Mouse (Mus musculus): ENCODE data around the gene Lrp2. TPM values are rescaled to one million over a fixed set of nuclear protein-coding genes. Genes with fewer than 3 reads are reported as not detected.

Gene Lrp2
- polyA plus RNA-seq, 1 experiment from 2014 or later = 1.6 TPM

DNA sequence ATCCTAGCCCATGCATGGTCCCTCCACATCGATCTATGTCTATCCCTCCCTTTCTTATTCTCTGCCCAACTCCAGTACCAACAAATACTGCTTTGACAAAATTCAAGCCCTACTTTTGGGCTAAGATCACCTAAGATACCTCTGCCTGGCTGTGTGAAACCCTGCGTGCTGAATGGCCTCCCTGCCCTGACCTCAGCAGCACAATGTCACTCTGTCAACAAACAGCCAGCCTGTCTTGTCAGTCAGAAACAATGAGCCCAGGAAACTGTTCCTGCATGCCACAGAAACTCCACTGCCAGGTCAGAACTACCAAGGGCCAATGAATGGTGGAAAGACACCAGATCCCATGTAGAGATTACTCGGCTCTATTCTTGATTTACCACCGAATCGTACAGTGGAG lies 55.7 kb downstream of the Lrp2 start:
- no peak overlapping the region for H3K27ac ChIP-seq (ENCODE audit: low read depth)
- H3K4me1 ChIP-seq (replicated peaks; ENCODE audit: control insufficient read depth, insufficient read depth, low read length) = no peaks in the 10 kb centered on the region
- H3K9ac ChIP-seq (ENCODE audit: low read length) = no peak overlapping the region
- no peaks in the 10 kb centered on the region for H3K9me3 ChIP-seq (ENCODE audit: control insufficient read depth, low read length)
- H3K4me3 ChIP-seq (ENCODE audit: low read depth, low read length) = no peak overlapping the region
- WGBS = 50% methylated on average over 5 of the region's 5 CpGs
- H3K36me3 ChIP-seq (ENCODE audit: control insufficient read depth, insufficient read depth, low read length) = no peaks in the 10 kb centered on the region
- DNase-seq (ENCODE audit: low spot score) (no peak), ATAC-seq (replicated peaks; ENCODE audit: low FRiP score, low TSS enrichment, low read depth) (no peak)
- no peaks in the 10 kb centered on the region for H3K27me3 ChIP-seq (replicated peaks; ENCODE audit: control insufficient read depth, insufficient read depth, low read length)
- no peak overlapping the region for H3K4me2 ChIP-seq (ENCODE audit: low read length)

DNA sequence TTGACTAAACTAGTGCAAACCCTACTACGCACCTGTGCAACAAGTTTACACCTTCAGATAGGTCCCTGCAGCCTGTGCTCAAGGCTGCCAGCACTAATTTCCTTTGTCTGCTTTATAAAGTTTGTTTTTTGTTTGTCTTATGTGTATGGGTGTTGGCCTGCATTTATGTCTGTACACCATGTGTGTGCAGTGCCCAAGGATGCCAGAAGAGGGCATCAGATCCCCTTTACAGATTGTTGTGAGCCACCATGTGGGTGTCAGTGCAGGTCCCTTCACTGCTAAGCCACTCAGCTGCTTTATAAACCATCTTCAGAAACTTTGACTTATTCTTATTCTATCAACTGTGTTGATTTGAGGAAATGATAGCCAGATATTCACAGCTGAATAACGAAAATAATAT lies 65.6 kb downstream of the Lrp2 start:
- Histone ChIP-seq H3K4me2 (ENCODE audit: low read length) (no peak overlapping the region), H3K4me1 (replicated peaks; ENCODE audit: control insufficient read depth, insufficient read depth, low read length) (no peaks in the 10 kb centered on the region), H3K36me3 (ENCODE audit: control insufficient read depth, insufficient read depth, low read length) (no peaks in the 10 kb centered on the region), H3K27me3 (replicated peaks; ENCODE audit: control insufficient read depth, insufficient read depth, low read length) (no peaks in the 10 kb centered on the region), H3K27ac (ENCODE audit: low read depth) (no peak overlapping the region), H3K9ac (ENCODE audit: low read length) (no peak overlapping the region), H3K9me3 (ENCODE audit: control insufficient read depth, low read length) (no peaks in the 10 kb centered on the region), H3K4me3 (ENCODE audit: low read depth, low read length) (no peak overlapping the region)
- no peak for ATAC-seq (replicated peaks; ENCODE audit: low FRiP score, low TSS enrichment, low read depth)
- WGBS = 91% methylated on average over 2 of the region's 2 CpGs
- no peak for DNase-seq (ENCODE audit: low spot score)

GRCm38 (mm10) chr2:69518307-69518706 lies 67.6 kb downstream of the Lrp2 start:
- H3K4me3 ChIP-seq (ENCODE audit: low read depth, low read length) = no peak overlapping the region
- ATAC-seq (replicated peaks; ENCODE audit: low FRiP score, low TSS enrichment, low read depth) (no peak), DNase-seq (ENCODE audit: low spot score) (no peak)
- H3K9ac ChIP-seq (ENCODE audit: low read length) = no peak overlapping the region
- H3K27me3 ChIP-seq (replicated peaks; ENCODE audit: control insufficient read depth, insufficient read depth, low read length) = no peaks in the 10 kb centered on the region
- H3K9me3 ChIP-seq (ENCODE audit: control insufficient read depth, low read length) = no peaks in the 10 kb centered on the region
- WGBS = 73% methylated on average over 7 of the region's 7 CpGs
- no peak overlapping the region for H3K27ac ChIP-seq (ENCODE audit: low read depth)
- H3K4me1 ChIP-seq (replicated peaks; ENCODE audit: control insufficient read depth, insufficient read depth, low read length) = no peaks in the 10 kb centered on the region
- no peaks in the 10 kb centered on the region for H3K36me3 ChIP-seq (ENCODE audit: control insufficient read depth, insufficient read depth, low read length)
- no peak overlapping the region for H3K4me2 ChIP-seq (ENCODE audit: low read length)

DNA sequence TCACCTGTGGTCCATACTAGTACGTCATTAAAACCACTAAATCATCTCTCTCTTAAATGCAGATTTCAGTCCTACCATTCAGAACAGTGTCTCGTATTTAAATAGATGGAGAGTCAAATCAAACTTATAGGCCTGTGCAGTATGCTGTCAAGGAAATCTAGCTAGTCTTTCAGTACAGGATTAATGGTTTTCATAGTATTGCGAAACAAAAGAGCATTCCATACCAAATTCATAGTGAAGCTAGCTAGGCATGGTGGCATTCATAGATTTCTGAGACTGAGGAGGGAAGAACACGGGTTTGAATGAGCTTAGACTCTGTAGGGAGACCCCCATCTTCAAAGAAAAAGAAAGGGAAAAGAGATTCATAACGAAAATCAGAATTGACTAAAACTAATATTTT lies 74.1 kb downstream of the Lrp2 start:
- no peak overlapping the region for H3K4me3 ChIP-seq (ENCODE audit: low read depth, low read length)
- H3K36me3 ChIP-seq (ENCODE audit: control insufficient read depth, insufficient read depth, low read length) = no peaks in the 10 kb centered on the region
- no peaks in the 10 kb centered on the region for H3K4me1 ChIP-seq (replicated peaks; ENCODE audit: control insufficient read depth, insufficient read depth, low read length)
- no peaks in the 10 kb centered on the region for H3K27me3 ChIP-seq (replicated peaks; ENCODE audit: control insufficient read depth, insufficient read depth, low read length)
- H3K9ac ChIP-seq (ENCODE audit: low read length) = no peak overlapping the region
- DNase-seq (ENCODE audit: low spot score) (no peak), ATAC-seq (replicated peaks; ENCODE audit: low FRiP score, low TSS enrichment, low read depth) (no peak)
- 89% methylated on average over 5 of the region's 5 CpGs for WGBS
- no peaks in the 10 kb centered on the region for H3K9me3 ChIP-seq (ENCODE audit: control insufficient read depth, low read length)
- no peak overlapping the region for H3K27ac ChIP-seq (ENCODE audit: low read depth)
- no peak overlapping the region for H3K4me2 ChIP-seq (ENCODE audit: low read length)

GRCm38 (mm10) chr2:69500357-69500756 lies 85.5 kb downstream of the Lrp2 start:
- DNase-seq (ENCODE audit: low spot score) (no peak), ATAC-seq (replicated peaks; ENCODE audit: low FRiP score, low TSS enrichment, low read depth) (no peak)
- H3K36me3 ChIP-seq (ENCODE audit: control insufficient read depth, insufficient read depth, low read length) = no peaks in the 10 kb centered on the region
- no peaks in the 10 kb centered on the region for H3K4me1 ChIP-seq (replicated peaks; ENCODE audit: control insufficient read depth, insufficient read depth, low read length)
- H3K27ac ChIP-seq (ENCODE audit: low read depth) = no peak overlapping the region
- no peaks in the 10 kb centered on the region for H3K27me3 ChIP-seq (replicated peaks; ENCODE audit: control insufficient read depth, insufficient read depth, low read length)
- WGBS = 82% methylated on average over 9 of the region's 9 CpGs
- no peak overlapping the region for H3K4me2 ChIP-seq (ENCODE audit: low read length)
- H3K4me3 ChIP-seq (ENCODE audit: low read depth, low read length) = no peak overlapping the region
- no peaks in the 10 kb centered on the region for H3K9me3 ChIP-seq (ENCODE audit: control insufficient read depth, low read length)
- no peak overlapping the region for H3K9ac ChIP-seq (ENCODE audit: low read length)

DNA sequence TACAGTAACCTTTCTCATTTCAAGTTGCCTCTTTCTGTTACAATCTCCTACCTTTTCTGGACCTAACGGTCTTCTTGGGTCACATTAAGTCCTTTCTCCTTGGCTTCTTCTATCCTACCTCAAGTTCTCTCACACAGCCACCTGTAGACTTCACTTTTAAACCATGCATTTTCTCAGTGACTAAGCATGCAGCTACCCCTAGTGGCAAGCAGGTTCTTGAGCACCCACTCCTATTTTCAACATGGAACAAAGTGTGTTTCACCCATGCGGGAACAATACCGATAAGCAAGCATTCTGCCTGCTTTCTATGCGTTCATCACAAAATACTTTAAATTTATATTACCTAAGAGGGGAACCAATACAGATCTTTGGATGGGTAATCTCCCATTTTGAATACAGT lies 92.7 kb downstream of the Lrp2 start:
- Histone ChIP-seq H3K36me3 (ENCODE audit: control insufficient read depth, insufficient read depth, low read length) (no peaks in the 10 kb centered on the region), H3K4me1 (replicated peaks; ENCODE audit: control insufficient read depth, insufficient read depth, low read length) (no peaks in the 10 kb centered on the region), H3K4me2 (ENCODE audit: low read length) (no peak overlapping the region), H3K9ac (ENCODE audit: low read length) (no peak overlapping the region), H3K27ac (ENCODE audit: low read depth) (no peak overlapping the region), H3K9me3 (ENCODE audit: control insufficient read depth, low read length) (no peaks in the 10 kb centered on the region), H3K27me3 (replicated peaks; ENCODE audit: control insufficient read depth, insufficient read depth, low read length) (no peaks in the 10 kb centered on the region), H3K4me3 (ENCODE audit: low read depth, low read length) (no peak overlapping the region)
- WGBS = 96% methylated on average over 4 of the region's 4 CpGs
- no peak for DNase-seq (ENCODE audit: low spot score)
- no peak for ATAC-seq (replicated peaks; ENCODE audit: low FRiP score, low TSS enrichment, low read depth)

GRCm38 (mm10) chr2:69480965-69481364 lies 104.9 kb downstream of the Lrp2 start:
- no peak for DNase-seq (ENCODE audit: low spot score)
- Histone ChIP-seq H3K36me3 (ENCODE audit: control insufficient read depth, insufficient read depth, low read length) (no peaks in the 10 kb centered on the region), H3K4me3 (ENCODE audit: low read depth, low read length) (no peak overlapping the region), H3K4me2 (ENCODE audit: low read length) (no peak overlapping the region), H3K9me3 (ENCODE audit: control insufficient read depth, low read length) (no peaks in the 10 kb centered on the region), H3K27ac (ENCODE audit: low read depth) (no peak overlapping the region), H3K4me1 (replicated peaks; ENCODE audit: control insufficient read depth, insufficient read depth, low read length) (no peaks in the 10 kb centered on the region), H3K9ac (ENCODE audit: low read length) (no peak overlapping the region), H3K27me3 (replicated peaks; ENCODE audit: control insufficient read depth, insufficient read depth, low read length) (no peaks in the 10 kb centered on the region)
- ATAC-seq (replicated peaks; ENCODE audit: low FRiP score, low TSS enrichment, low read depth) = no peak
- 91% methylated on average over 7 of the region's 7 CpGs for WGBS

DNA sequence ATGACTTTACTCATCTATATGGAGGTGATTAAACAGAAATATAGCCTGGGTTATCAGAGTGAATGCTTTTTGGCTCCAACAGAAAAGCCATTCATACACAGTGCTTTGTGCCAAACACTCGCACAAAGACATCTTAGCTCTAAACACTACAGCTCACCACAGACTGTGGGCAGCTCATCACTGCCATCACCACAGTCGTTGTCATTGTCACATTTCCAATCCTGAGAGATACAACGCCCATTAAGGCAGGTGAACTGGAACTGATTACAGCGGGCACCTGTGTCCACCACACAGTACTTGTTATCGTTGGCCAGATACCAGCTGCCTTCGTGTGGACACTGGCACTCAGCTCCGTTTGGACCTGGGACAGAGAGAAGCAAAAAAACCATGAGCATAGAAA lies 106.0 kb downstream of the Lrp2 start:
- H3K9ac ChIP-seq (ENCODE audit: low read length) = no peak overlapping the region
- H3K4me1 ChIP-seq (replicated peaks; ENCODE audit: control insufficient read depth, insufficient read depth, low read length) = no peaks in the 10 kb centered on the region
- no peak overlapping the region for H3K4me3 ChIP-seq (ENCODE audit: low read depth, low read length)
- H3K36me3 ChIP-seq (ENCODE audit: control insufficient read depth, insufficient read depth, low read length) = no peaks in the 10 kb centered on the region
- 86% methylated on average over 7 of the region's 7 CpGs for WGBS
- H3K27ac ChIP-seq (ENCODE audit: low read depth) = no peak overlapping the region
- no peaks in the 10 kb centered on the region for H3K27me3 ChIP-seq (replicated peaks; ENCODE audit: control insufficient read depth, insufficient read depth, low read length)
- no peak for ATAC-seq (replicated peaks; ENCODE audit: low FRiP score, low TSS enrichment, low read depth)
- H3K4me2 ChIP-seq (ENCODE audit: low read length) = no peak overlapping the region
- DNase-seq (ENCODE audit: low spot score) = no peak
- no peaks in the 10 kb centered on the region for H3K9me3 ChIP-seq (ENCODE audit: control insufficient read depth, low read length)

DNA sequence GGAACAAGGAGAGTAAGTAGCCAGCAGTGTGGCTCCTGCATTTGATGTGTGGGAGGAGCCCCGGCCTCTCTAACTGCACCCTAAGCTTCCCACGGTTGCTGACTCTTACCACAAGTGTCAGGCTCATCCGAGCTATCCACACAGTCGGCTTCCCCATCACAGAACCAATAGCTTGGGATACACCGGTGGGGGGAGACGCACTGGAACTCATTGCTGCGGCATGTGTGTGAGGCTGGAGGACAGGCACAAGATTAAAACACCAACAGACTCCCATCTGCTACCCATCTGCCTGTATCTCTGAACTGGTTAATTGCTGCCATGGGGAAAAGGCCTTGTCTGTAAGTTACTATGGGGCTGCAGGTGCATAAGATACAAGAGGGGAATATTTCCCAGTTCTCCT lies 109.0 kb downstream of the Lrp2 start:
- Histone ChIP-seq H3K27ac (ENCODE audit: low read depth) (no peak overlapping the region), H3K9ac (ENCODE audit: low read length) (no peak overlapping the region), H3K27me3 (replicated peaks; ENCODE audit: control insufficient read depth, insufficient read depth, low read length) (no peaks in the 10 kb centered on the region), H3K4me2 (ENCODE audit: low read length) (no peak overlapping the region), H3K4me1 (replicated peaks; ENCODE audit: control insufficient read depth, insufficient read depth, low read length) (no peaks in the 10 kb centered on the region), H3K9me3 (ENCODE audit: control insufficient read depth, low read length) (no peaks in the 10 kb centered on the region), H3K36me3 (ENCODE audit: control insufficient read depth, insufficient read depth, low read length) (no peaks in the 10 kb centered on the region), H3K4me3 (ENCODE audit: low read depth, low read length) (no peak overlapping the region)
- no peak for DNase-seq (ENCODE audit: low spot score)
- 85% methylated on average over 7 of the region's 7 CpGs for WGBS
- ATAC-seq (replicated peaks; ENCODE audit: low FRiP score, low TSS enrichment, low read depth) = no peak

Data from intestine, embryonic 14.5 days (tissue).